Mouse (Mus musculus): ENCODE measurements around the gene Ngly1.
"Not testable (repeated sequence)": the region's sequence is repeated elsewhere in the genome, so short reads cannot be mapped to it uniquely, and the experiment has no call there.

The Ngly1 gene

DNA sequence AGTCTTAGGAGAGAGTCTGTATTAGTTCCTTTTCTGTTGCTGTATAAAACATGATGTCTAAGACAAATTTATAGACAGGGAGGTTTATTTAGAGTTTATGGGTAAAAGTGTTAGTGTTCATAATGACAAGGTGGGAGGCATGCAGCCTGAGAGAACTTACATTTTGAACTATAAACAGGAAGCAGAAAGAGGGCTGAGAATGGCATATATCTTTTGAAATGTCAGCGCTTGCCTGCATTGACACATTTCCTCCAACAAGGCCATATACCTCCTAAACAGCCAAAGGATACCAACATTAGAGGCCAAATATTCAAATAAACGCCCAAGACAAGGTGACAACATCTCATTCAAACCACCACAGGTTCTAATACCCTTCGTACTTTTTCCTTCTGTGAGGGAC is 12.8 kb downstream of the Ngly1 start:
- no peak for DNase-seq

DNA sequence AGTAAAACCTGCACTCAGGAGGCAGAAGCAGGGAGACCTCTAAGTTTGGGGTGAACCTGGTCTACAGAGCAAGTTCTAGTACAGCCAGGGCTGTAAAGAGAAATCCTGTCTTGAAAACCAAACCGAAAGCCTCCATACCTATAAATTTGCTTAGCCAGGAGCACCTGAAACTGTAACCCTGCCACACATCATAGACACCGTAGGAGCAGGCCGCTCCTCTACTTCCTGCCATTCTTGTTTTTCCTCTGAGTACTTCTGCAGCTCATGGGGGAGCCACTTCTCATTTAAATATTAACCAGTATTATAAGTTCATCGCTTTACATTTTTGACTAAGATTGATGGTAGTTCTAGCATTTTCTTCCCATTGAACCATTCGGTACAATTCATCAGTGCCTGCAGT is 17.9 kb downstream of the Ngly1 start:
- DNase-seq = no peak

DNA sequence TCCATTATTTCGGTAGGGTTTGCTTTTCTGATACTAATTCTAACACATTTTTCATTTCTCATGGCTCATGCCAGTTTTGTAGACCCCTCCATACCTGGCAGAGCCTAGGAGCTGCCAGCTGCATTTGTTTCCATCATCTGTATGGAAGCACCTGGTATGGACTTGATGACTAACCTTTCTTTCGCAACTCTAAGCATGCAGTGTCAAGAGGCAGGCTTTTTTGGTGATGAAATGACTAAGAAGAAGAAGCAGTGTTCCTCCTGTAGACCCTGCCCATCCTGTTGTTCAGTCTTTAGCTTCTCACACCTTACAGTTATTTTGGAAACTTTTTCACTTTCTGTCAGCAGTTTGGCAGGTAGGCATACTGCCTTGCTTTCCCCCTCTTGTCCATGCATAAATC is 20.7 kb downstream of the Ngly1 start:
- DNase-seq = no peak

DNA sequence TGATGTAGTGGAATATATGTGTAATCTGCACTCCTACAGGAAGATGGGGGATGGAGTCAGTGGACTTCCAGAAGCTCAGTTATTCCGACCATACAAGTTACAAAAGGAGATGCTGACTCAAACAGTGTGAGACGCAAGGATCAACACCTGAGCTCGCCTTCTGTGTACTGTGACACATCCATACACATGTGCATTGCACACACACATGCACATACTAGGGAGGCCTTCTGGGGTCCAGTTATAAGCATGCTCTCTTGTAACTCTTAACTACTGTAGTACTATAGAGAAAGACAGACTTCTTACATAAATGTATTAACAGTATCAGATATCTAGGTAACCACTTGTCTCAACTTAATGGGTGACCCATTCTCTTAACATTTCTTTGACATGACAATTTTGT is 24.6 kb downstream of the Ngly1 start:
- no peak for DNase-seq

DNA sequence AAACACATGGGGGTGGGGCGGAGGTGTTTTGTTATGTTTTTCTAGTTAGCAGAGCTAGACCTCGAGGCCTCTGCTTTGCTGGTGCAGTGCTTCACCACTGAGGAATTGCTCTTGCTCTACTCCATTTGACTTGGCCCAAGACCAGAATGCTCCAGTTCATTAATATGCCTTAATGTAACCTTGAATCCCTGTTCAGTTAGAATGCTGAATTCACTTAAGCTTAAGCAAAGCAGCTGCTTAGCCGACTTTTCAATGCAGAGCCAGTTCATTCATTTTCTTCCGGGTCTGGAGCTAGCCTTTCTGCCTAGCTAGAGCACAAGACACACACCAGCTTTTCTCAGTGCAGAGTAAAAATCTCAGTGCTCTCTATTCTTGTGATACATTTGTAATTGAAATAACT is 30.1 kb downstream of the Ngly1 start:
- peak in 1 of 2 experiments; percentile 4 for DNase-seq

DNA sequence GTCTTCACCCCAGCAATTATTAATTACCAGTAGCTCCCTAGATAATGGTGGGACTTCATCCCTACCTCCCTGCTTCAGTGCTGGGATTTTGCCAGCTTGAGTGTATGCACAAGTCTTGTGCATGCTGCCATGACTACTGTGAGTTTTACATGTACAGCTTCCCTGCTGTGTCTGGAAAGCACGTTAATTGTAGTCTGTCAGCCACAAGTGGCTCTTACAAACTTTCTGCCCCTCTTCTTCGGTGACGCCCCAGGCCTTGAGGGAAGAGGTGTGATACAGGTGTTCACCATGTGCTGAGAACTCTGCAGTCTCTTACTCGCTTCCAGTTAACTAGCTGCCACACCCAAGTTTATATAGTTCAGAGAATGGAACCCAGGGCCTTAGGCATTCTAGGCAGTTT is 34.9 kb downstream of the Ngly1 start:
- DNase-seq = peak; percentile 8 to 17

DNA sequence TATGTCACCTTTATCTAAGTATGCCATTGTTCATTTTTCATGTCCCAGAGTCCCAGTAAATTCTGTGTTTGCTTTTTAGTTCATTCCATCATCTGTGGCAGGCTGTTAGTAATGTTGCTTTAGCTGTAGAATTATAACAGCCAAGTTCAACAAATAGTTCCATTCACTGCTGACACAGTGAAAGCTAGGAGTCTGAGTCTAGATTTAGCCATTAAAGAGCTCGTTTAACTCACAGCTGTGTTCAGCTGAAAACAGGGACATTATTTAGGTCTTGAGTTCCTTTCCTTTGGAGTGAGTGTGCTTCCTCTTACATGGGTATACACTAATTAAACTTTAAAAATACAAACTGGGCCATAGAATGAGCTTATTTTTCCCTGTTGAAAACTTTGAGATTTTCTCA is 43.3 kb downstream of the Ngly1 start:
- no peak for DNase-seq

DNA sequence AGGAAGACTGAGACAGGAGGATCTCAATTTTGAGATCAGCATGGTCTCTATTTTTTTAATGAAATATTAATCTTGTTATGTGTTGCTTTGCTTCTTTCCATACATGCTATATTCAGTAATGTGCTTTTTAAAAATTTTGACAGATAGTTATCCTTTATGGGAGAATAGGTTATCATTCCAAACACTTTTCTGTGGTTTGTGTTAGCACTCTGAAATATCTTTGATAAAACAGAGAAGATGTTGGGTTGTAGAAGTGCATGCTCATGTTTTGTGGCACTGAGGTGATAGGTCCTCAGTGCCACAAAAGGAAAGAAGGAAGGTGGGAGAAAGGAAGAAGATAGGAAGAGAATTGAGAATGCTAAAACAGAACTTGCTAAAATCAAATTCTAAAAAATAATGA is 43.9 kb downstream of the Ngly1 start:
- no peak for DNase-seq

DNA sequence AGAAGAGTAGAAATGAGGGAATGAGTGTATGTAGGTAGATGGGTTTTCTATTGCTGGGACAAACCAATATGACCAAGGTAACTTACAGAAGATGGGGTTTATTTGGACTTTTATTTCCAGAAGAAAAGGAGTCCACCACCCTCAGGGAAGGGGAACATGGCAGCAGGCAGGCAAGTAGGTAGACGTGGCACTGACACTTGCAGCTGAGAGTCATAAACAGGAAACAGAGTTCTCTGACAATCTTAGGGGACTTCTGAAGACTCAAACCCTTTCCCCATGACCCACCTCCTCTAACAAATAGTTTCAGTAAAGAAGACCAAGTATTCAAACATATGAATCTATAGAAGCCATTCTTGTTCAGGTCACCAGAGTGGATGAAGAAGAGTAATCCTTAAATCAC is 44.8 kb downstream of the Ngly1 start:
- no peak for DNase-seq

DNA sequence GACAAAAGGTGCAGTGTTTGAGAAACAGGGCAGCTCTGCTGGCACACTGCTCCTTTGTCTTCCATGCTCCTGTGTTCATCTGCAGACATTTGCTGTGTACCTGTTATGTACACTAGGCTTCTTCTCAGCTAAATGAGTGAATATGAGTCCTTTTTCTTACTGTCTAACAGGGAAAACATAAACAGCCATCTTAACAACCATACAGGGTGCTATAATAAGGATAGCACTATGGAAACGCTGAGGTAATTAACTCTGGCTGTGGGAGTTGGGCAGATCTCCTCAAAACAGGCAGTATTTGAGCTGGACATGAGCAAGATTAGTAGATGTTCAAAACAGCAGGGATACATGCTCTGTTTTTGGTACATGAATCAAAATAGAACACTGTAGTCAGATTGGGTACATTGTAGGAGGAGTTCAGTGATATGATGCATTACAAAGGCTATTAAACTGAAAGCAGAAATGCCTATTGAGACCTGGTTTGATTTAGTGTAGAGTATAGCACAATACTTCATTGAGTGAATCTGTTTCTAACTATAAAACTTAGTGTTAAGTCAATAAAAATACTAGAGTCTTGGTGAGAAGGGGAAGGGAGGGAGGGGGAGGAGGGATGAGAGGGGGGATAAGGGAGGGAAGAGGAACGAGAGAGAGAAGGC is 47.9 kb downstream of the Ngly1 start:
- no peak for DNase-seq

DNA sequence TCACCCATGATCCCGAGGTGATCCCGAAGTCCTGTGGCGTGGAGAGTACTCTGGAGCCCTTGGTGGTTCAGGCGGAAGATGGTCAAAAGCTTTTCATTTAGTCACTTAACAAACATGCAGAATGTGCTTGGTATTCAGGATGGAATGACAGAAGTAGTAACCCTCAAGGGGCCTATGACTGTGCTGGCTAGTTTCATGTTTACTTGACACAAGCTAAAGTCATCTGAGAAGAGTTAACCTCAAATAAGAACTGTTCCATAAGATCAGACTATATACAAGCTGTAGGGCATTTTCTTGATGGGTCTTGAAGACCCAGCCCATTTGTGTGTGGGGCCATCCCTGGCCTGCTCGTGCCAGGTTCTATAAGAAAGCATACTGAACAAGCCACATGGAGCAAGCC is 52.7 kb downstream of the Ngly1 start:
- no peak for DNase-seq

DNA sequence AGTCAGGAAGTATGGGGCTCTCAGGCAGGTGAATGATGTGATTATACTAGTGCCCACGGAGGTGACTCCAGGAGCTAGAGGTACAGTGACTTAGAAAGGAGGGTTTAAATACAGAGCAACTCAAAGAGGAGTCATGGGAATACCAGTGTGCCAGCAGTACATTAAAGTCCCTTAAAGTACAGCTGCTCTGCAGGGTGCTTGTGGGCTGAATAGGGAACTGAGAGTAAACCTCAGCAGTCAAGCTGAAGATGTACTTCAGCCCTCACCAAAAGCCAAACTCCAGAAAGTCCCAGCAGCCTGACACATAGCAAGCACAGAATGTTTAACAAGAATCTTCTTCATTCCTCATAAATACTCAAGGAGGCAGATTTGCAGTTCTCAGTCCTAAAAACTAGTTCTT is 53.6 kb downstream of the Ngly1 start:
- no peak for DNase-seq

DNA sequence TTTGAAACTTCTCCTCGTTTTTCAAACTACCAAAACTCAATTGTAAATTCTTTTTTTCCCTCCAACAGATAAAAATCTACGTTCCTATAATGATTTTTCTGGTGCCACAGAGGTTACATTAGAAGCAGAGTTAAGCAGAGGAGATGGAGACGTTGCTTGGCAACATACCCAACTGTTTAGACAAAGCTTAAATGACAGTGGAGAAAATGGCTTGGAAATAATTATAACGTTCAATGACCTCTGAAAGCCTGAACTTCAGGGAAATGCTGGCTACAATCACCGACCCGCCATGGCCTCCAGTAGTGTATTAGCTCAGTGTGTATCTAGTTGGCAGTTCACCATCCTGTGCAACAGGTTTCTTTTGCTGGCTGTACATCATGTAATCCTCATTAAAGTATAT is 61.7 kb downstream of the Ngly1 start:
- DNase-seq = no peak

DNA sequence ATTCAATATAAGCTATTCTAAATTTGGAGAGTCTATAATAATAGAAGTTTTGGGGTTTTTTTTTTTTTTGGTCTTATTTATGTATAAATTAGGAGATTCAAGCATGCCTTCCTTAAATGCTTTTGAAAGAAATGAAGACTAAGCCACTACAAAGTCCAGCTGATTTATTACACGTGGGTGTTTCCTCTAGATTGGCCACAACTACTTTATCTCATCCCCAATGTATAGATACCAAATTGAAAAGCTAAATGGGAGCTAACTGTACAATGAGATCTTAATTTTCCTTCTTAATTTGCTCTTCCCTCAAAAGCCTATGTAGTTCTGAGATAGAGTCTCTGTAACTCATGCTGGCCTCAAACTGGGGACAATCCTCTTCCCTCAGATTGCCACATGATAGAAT is 63.5 kb downstream of the Ngly1 start:
- no peak for DNase-seq

DNA sequence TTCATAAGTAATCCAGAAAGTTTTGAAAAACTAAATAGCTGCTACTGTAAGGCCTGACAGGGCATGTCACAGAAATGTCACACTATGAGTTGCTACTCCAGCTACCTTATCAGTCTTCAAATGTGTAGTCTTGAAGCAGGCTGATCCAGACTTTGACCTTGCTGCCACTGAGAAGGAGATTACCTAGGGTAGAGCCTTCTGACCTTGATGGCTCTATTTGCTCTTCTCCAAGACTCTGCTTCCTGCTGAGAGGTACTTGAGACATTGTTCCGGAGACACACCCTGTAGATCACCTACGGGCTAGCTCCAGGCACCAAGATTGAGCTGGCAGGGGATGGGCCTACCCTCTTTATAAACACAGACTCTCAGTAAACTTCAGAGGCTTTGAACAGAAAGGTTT is 64.0 kb downstream of the Ngly1 start:
- DNase-seq = not testable (repeated sequence)

DNA sequence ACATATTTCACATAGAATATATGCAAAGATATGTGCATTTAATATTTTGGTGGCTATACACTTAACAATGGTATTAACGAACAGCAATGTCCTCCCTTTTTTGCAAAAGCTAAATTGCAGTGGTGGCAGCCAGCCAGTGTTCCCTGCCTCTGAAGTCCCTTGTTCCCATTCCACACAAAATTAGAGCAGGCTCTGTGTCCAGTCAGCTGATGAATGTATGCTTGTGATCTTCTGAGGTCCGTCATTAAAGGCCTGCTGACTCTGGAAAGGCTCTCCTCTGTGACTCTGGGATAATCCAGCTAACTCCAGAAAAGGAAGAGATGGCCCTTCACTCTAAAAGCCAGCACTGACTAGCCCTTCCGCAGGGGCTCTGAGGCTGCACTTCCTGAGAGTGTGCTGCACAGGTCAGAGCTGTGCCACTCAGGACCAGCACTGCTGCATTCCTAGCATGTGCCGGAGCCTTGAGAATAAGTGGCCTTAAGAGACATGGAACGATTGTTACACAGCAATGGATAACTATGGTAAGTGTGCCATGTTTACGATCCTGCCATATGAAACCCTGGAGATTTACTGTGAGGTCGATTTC is 64.9 kb downstream of the Ngly1 start:
- DNase-seq = peak; percentile 12 to 39

DNA sequence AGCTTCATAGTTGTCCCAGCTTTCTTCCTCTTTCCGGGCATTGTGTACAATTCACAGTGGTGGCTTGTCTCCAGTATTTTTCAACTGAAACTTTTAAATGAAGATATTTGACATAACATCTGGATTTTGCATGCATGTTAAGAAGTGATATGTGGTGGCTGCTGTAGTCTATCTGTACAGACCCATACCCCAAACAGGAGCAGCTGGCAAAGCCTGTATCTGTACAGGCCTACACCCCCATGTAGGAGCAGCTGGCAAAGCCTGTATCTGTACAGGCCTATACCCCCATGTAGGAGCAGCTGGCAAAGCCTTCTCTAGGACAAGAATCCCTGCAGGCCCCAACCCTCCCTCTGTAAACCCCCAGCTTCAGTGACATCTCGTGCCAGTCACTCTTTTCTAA is 65.8 kb downstream of the Ngly1 start:
- DNase-seq = no peak

DNA sequence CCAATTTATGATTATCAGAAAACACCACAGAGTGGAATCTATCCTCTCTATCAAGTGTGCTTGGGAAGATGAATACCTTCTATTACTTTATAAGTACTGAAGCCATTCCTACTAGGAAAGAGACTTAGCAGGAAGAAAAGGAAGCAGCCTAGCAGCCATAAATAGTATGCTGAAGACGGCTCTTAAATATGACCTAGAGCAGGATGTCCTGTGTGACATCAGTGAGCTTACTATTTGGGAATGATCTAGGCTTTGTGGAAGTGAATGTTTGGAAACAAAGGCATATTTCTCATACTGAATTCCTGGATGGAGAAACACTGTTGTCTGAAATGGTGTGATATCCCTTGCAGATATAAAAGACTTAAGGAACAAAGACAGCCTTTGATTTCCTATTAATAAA is 67.6 kb downstream of the Ngly1 start:
- no peak for DNase-seq

DNA sequence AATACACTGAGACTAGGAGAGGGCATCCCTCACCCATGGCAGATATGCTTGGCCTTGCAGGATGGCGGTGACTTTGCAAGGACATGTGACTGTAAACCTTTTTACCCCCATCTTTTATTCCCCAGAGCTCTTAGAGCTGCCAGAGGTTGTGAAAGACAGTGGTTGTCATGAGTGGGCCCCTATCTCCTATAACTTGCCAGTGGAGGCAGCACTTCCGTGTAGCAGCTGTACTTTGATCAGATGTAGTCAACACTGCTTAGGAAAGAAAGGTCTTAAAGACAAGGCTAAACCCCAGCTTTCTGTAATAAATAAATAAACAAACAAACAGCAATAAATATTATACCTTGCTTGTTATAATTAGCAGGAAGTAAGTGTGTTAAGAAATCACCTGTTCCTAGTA is 70.7 kb downstream of the Ngly1 start:
- DNase-seq = no peak

DNA sequence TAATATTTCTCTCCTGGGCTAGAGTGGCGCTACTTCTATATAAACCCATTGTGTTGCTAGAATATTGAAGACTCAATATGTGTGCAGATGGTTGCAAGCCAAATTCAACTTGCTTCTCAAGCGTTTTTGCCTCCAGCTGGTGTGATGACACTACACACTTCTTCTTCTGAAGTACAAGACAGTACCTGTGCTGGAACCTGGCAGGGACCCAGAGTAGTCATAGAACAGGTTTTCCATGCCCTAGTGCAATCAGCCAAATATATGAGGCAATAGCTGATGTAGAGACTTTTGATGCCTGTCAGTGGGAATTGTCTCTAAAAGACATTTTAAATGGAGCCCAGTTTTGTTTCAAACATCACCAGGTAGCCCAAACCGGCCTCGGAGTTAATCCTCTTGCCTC is 75.3 kb downstream of the Ngly1 start:
- no peak for DNase-seq

DNA sequence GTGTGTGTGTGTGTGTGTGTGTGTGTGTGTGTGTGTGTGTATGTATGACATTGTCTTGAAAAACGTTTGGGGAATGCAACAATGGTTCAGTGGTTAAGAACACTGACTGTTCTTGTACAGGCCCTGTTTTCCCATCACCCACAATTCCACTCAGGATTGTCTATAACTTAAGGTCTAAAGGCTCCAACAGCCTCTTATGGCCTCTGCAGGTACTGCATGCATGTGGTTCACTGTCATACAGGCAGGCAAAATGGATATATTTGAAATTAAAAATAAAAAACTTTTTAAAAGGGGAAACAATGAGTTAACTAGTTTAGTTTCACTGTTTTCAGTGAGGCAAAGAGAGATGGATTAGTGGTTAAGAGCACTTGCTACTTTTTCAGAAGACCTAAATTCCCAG is 76.1 kb downstream of the Ngly1 start:
- no peak for DNase-seq

DNA sequence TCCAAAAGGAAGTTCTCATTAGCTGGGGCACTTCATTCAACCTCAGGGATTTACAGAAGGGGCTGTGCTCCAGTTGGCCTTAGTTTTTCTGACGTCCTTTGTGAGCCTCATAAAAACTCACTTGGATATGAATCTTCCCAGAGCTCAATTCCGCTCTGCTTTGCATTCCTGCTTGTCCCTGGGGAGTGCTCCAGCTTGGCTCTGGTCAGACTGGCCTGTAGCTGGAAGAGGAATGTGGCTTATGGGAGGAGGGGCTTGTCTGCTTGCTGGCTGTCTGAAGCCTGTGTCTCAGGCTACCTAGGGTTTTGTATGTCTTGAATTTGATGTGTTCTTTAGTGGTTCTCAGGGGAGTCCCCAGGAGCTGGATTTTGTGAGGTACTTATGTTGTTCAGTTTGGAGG is 79.5 kb downstream of the Ngly1 start:
- peak; percentile 16 to 39 for DNase-seq

DNA sequence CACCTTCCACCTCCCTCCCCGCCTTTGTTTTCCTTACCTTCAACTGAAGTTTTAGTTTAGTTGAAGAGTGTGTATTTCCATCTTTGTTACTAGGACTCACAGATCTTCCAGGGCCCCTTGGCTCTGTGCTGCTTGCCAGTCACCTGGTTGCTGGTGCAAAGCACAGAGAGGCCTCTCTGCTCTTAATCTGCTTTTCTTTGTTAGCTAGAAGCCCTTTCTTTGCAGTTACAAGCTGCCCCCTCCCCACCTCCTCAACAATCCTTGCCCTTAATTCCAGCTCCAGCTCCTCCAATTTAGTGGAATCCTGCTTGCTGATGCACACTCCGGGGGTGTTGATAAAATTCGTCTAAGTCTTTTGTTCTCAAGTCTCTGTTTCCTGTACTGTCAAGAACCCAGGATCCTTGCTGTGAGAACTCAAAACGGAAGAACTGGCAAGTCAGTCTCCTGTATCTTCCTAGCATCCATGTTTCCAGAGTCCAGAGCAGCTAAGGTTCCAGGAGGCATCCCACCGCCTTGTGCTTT is 79.9 kb downstream of the Ngly1 start:
- no peak for DNase-seq

DNA sequence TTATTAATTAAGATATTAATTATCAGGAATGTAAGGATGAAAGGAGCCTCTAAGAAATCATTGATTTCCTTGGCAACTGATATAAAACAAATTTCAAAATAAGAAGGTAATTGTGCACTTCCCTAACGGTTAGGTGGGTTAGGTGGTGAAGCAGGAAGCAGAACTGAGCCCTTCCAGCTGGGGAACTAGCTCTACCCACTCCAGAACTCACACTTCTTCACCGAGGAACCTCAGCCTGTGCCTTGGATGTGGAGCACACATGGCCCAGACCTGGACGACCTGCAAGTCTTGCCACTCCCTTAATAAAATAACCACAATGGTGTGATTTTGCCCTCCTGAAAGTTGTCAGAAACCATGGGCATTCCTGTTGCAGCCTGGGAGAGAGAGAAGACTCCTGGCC is 80.7 kb downstream of the Ngly1 start:
- no peak for DNase-seq

DNA sequence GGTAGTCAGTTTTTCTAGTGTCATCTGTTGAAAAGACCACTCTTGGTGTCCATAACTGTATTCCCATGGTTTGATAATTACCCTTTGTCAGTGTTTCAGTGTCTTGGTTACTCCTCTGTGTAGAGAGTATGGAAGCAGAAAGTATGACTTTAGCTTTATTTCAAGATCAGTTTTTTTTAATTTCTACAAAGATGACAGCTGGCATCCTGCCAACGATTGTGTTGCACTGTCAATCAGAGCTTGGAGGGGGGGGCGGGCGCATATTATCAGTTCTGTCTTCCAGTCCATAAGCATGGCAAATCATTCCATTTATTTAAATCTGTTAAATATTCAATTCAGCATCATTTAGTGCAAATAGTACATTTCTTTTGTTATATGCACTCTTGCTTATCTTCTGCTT is 85.2 kb downstream of the Ngly1 start:
- peak in 1 of 2 experiments; percentile 22 for DNase-seq
